Mouse (Mus musculus): Measurements from ENCODE around the gene P2rx7. TPM values are rescaled to one million over a fixed set of nuclear protein-coding genes. Genes with fewer than 3 reads are reported as not detected.

P2rx7 gene
- polyA plus RNA-seq (2012; fragmentation: generic; extraction: Trizol), result under 1 TPM; 0.25 to 0.57 TPM

GRCm38 (mm10) chr5:122643701-122644100 is at the start of gene P2rx7:
TSS of gene P2rx7 (plus strand) at chr5:122643911.

GRCm38 (mm10) chr5:122613908-122614732 is 29.6 kb upstream of the P2rx7 start, which contains the start of gene Ift81:
TSS of gene Ift81 (minus strand) at chr5:122614518.

DNA sequence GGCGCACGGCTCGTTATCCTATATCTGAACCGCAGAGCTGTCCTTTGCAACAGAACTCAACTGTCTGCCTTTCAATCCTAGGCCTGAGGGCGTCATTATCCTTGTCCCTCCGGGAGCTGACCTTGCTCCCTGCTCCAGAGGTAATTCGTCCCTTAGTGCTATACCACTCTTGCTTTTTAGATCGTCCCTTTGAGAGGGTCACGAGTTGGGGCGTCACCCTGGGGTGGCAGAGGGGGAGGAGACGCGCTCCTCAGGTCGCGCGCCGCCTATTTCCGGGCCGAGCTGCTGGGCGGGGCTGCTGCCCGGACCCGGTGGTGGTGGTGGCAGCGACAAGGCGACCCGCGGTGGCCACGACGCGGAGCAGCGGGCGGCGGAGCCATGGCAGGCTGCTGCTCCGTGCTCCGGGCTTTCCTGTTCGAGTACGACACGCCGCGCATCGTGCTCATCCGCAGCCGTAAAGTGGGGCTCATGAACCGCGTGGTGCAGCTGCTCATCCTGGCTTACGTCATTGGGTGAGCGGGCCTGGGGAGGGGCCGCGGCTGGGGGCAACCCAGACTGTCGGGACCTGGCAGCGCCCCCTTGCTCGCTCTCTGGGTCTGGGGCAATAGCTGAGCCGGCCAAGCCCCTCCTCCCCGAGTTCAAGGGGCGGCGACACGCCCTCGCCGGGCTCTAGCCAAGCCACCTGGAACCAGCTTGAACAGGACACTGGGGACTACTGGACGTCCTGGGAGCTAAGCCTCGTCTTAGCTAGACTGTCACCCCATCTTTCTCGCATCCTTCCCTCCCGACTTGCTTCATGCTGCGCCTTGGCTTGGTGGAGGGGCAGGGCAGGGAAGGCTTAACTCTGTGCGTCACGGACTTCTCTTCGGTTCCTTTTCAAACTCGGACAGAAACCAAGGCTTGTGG is 63.8 kb downstream of the P2rx7 start, which contains the start of gene P2rx4:
Gene P2rx4 (plus strand): TSS at position 269 of the 906 bp plus-strand sequence.

Other genes starting within 250 kb of the P2rx7 start
- 10 to 100 TPM; 35.7 to 45.1 TPM for gene Anapc7, start 222.2 kb upstream of the P2rx7 start, polyA plus RNA-seq (2012; fragmentation: generic; extraction: Trizol)
- gene Atp2a2, start 141.7 kb upstream of the P2rx7 start, polyA plus RNA-seq (2012; fragmentation: generic; extraction: Trizol), result 10 to 100 TPM in 1 of 2 experiments, 1 to 10 TPM in 1; 6.6 to 33.2 TPM
- gene Ift81, start 29.4 kb upstream of the P2rx7 start, polyA plus RNA-seq (2012; fragmentation: generic; extraction: Trizol), result 1 to 10 TPM in 1 of 2 experiments, under 1 TPM in 1; 0.49 to 6.4 TPM
- gene P2rx4, start 63.6 kb downstream of the P2rx7 start, polyA plus RNA-seq (2012; fragmentation: generic; extraction: Trizol), result 10 to 100 TPM in 1 of 2 experiments, 1 to 10 TPM in 1; 7.2 to 38.8 TPM
- gene Camkk2, start 135.5 kb downstream of the P2rx7 start, polyA plus RNA-seq (2012; fragmentation: generic; extraction: Trizol), result 10 to 100 TPM; 14.6 to 15.4 TPM
- gene Anapc5, start 177.4 kb downstream of the P2rx7 start, polyA plus RNA-seq (2012; fragmentation: generic; extraction: Trizol), result 100 to 1,000 TPM; 227 to 329 TPM
- gene Rnf34, start 206.1 kb downstream of the P2rx7 start, polyA plus RNA-seq (2012; fragmentation: generic; extraction: Trizol), result 1 to 10 TPM; 1.7 to 7.8 TPM

Data from C3H10T1/2 (cell line).